Comparison of ENCODE assay signal across 8 mouse cellular contexts in the genomic region with DNA sequence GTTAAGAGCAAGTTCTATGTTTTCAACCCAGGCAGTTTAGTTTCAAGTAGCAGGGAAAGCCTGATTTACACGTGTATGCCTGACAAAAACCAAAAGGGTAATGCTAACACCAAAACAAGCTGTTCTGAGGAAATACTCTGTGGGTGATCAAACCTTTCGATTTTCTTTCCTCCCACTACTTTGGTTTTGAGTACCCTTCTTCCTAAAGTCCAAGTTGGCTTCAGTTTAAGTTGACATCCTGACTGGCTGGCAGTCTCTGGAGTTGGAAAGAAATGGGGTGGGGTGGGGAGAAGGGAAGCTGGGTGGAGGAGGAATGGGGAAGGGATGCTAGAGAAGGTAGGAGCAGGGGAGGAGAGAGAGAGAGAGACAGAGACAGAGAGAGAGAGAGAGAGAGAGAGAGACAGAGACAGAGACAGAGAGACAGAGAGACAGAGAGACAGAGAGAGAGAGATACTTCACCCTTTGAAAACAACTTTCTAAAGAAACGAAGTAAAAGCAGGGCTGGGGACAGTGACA. TPM values are rescaled to one million over a fixed set of nuclear protein-coding genes. Genes with fewer than 3 reads are reported as not detected.
DNase-seq lines count a peak whose midpoint lies in the region; ATAC-seq and TF ChIP-seq lines count a peak whose summit lies in the region.

No protein-coding gene starts in this region.

- 8% methylated on average over 3 of the region's 3 CpGs for WGBS in heart, adult 2 months
- 19% methylated on average over 3 of the region's 3 CpGs for WGBS in hindbrain, embryonic 14.5 days
- WGBS in midbrain, embryonic 15.5 days: 15% methylated on average over 3 of the region's 3 CpGs

- TF ChIP-seq CTCF in heart, adult 2 months (IDR thresholded peaks at IDR 0.05): no peak
- TF ChIP-seq CTCF in bone marrow macrophage, adult 2 months (IDR thresholded peaks at IDR 0.05; ENCODE audit: low read depth, low read length): no peak

- peak overlapping the region; percentile 95 for H3K27ac ChIP-seq in heart, adult 2 months
- no peak overlapping the region for H3K27ac ChIP-seq in bone marrow macrophage, adult 2 months (ENCODE audit: insufficient read depth, low read depth, low read length)
- H3K27ac ChIP-seq in hindbrain, embryonic 14.5 days: no peak overlapping the region
- H3K27ac ChIP-seq in midbrain, embryonic 15.5 days: no peak overlapping the region

- peak; percentile 29; the same call in 1 of the 2 replicates for ATAC-seq in hindbrain, embryonic 14.5 days (ENCODE audit: low FRiP score)
- ATAC-seq in midbrain, embryonic 15.5 days (replicated peaks): peak; percentile 51

- no peak for TF ChIP-seq EP300 in heart, adult 2 months (IDR thresholded peaks at IDR 0.05; ENCODE audit: insufficient read depth, low read depth, low read length)

- no peak overlapping the region for H3K9ac ChIP-seq in heart, adult 2 months (ENCODE audit: low read depth, low read length)
- H3K9ac ChIP-seq in hindbrain, embryonic 14.5 days: peak overlapping the region; percentile 87
- peak overlapping the region; percentile 72 for H3K9ac ChIP-seq in midbrain, embryonic 15.5 days

- H3K79me2 ChIP-seq in heart, adult 2 months (replicated peaks; ENCODE audit: control insufficient read depth, insufficient read depth, low read length): no peaks in the 10 kb centered on the region

- H3K36me3 ChIP-seq in heart, adult 2 months (ENCODE audit: control insufficient read depth, insufficient read depth, low read length): peaks cover 7% of the 10 kb centered on the region
- H3K36me3 ChIP-seq in hindbrain, embryonic 14.5 days (replicated peaks; ENCODE audit: control insufficient read depth, insufficient read depth): no peaks in the 10 kb centered on the region
- no peaks in the 10 kb centered on the region for H3K36me3 ChIP-seq in midbrain, embryonic 15.5 days (replicated peaks)

- TF ChIP-seq POLR2A in heart, adult 2 months (IDR thresholded peaks at IDR 0.05; ENCODE audit: insufficient read depth, low read depth, low read length): no peak
- TF ChIP-seq POLR2A in bone marrow macrophage, adult 2 months (IDR thresholded peaks at IDR 0.05; ENCODE audit: borderline replicate concordance, low read depth, low read length): no peak

- H3K4me1 ChIP-seq in heart, adult 2 months (ENCODE audit: control insufficient read depth, insufficient read depth, low read length): peaks cover 3% of the 10 kb centered on the region
- H3K4me1 ChIP-seq in bone marrow macrophage, adult 2 months (ENCODE audit: control insufficient read depth, insufficient read depth, low read length): peaks cover 21% of the 10 kb centered on the region
- no peaks in the 10 kb centered on the region for H3K4me1 ChIP-seq in hindbrain, embryonic 14.5 days (replicated peaks; ENCODE audit: control insufficient read depth, insufficient read depth, low read length)
- H3K4me1 ChIP-seq in midbrain, embryonic 15.5 days: peaks cover 3% of the 10 kb centered on the region; the same call in 1 of the 2 replicates

- no peak for DNase-seq in heart, adult 2 months
- DNase-seq in heart, postnatal 4 days: no peak
- DNase-seq in hindbrain, embryonic 14.5 days (ENCODE audit: low spot score): no peak
- no peak for DNase-seq in ovary, postnatal 36 days (ENCODE audit: low spot score)
- no peak for DNase-seq in layer of hippocampus, adult 11-12 months (ENCODE audit: low spot score)
- DNase-seq in testis, postnatal 14 days (ENCODE audit: low spot score): no peak

- H3K4me2 ChIP-seq in hindbrain, embryonic 14.5 days (replicated peaks): peak overlapping the region; percentile 97
- H3K4me2 ChIP-seq in midbrain, embryonic 15.5 days: peak overlapping the region; percentile 95

- H3K27me3 ChIP-seq in heart, adult 2 months (ENCODE audit: control insufficient read depth, insufficient read depth, low read length): no peaks in the 10 kb centered on the region
- H3K27me3 ChIP-seq in hindbrain, embryonic 14.5 days (ENCODE audit: control insufficient read depth, insufficient read depth, low read length): no peaks in the 10 kb centered on the region
- no peaks in the 10 kb centered on the region for H3K27me3 ChIP-seq in midbrain, embryonic 15.5 days (replicated peaks)

- peak overlapping the region; percentile 70 for H3K4me3 ChIP-seq in heart, adult 2 months
- H3K4me3 ChIP-seq in bone marrow macrophage, adult 2 months (ENCODE audit: insufficient read depth, low read length): peak overlapping the region; percentile 86
- peak overlapping the region; percentile 64 for H3K4me3 ChIP-seq in hindbrain, embryonic 14.5 days (replicated peaks; ENCODE audit: low read length)
- H3K4me3 ChIP-seq in midbrain, embryonic 15.5 days: peak overlapping the region; percentile 55

- intact Hi-C loops in heart, adult 2 months (cut with DNase I): loop anchor here (2.0 kb wide), 1 partner anchor 67 kb away; the partner anchor contains the start of gene Nsun3

- no peaks in the 10 kb centered on the region for H3K9me3 ChIP-seq in hindbrain, embryonic 14.5 days (ENCODE audit: control insufficient read depth, low read length)
- H3K9me3 ChIP-seq in midbrain, embryonic 15.5 days: no peaks in the 10 kb centered on the region

RNA-seq across cellular contexts. Expression of gene Pros1, which starts 0.4 kb away (rescaled TPM):
- 10 to 100 TPM; 15.5 to 17.0 TPM for total RNA-seq in heart, adult 2 months (2021)
- 5.9 and 10.2 TPM in 2 replicates for polyA plus RNA-seq in heart, adult 2 months (2012; rRNA removed)
- total RNA-seq in heart, postnatal 4 days (2021): 10 to 100 TPM; 18.3 to 21.0 TPM
- 56.7 and 60.1 TPM in 2 replicates for polyA plus RNA-seq in bone marrow macrophage, adult 2 months (2012; ENCODE audit: insufficient read depth, insufficient read length, missing spikeins)
- 12.4 and 13.1 TPM in 2 replicates for polyA plus RNA-seq in hindbrain, embryonic 14.5 days (2014; fragmentation: Nextera tagmentation; extraction: Ambion mirVana)
- 9.0 and 9.1 TPM in 2 replicates for polyA plus RNA-seq in midbrain, embryonic 15.5 days (2015; fragmentation: Nextera tagmentation; extraction: Ambion mirVana)

RNA-seq across cellular contexts. Expression of gene Arl13b, which starts 6.8 kb away (rescaled TPM):
- total RNA-seq in heart, adult 2 months (2021): 1 to 10 TPM; 7.5 to 8.1 TPM
- 1.4 and 5.5 TPM in 2 replicates for polyA plus RNA-seq in heart, adult 2 months (2012; rRNA removed)
- total RNA-seq in heart, postnatal 4 days (2021): 10 to 100 TPM in 1 of 2 experiments, 1 to 10 TPM in 1; 9.6 to 14.0 TPM
- polyA plus RNA-seq in bone marrow macrophage, adult 2 months (2012; ENCODE audit: insufficient read depth, insufficient read length, missing spikeins): 11.8 and 12.1 TPM in 2 replicates
- 16.0 and 17.9 TPM in 2 replicates for polyA plus RNA-seq in hindbrain, embryonic 14.5 days (2014; fragmentation: Nextera tagmentation; extraction: Ambion mirVana)
- 15.9 and 16.7 TPM in 2 replicates for polyA plus RNA-seq in midbrain, embryonic 15.5 days (2015; fragmentation: Nextera tagmentation; extraction: Ambion mirVana)

RNA-seq across cellular contexts. Expression of gene Stx19, which starts 39.2 kb away (rescaled TPM):
- not detected for total RNA-seq in heart, adult 2 months (2021)
- 0.06 TPM in 1 of 2 replicates, not detected in the other for polyA plus RNA-seq in heart, adult 2 months (2012; rRNA removed)
- not detected for total RNA-seq in heart, postnatal 4 days (2021)
- polyA plus RNA-seq in bone marrow macrophage, adult 2 months (2012; ENCODE audit: insufficient read depth, insufficient read length, missing spikeins): not detected in 2 replicates
- polyA plus RNA-seq in hindbrain, embryonic 14.5 days (2014; fragmentation: Nextera tagmentation; extraction: Ambion mirVana): 0.32 and 0.33 TPM in 2 replicates
- 0.49 and 0.50 TPM in 2 replicates for polyA plus RNA-seq in midbrain, embryonic 15.5 days (2015; fragmentation: Nextera tagmentation; extraction: Ambion mirVana)
